Mouse (Mus musculus) myocyte (in vitro differentiated cells): ENCODE measurements around the gene Pitpna.

Source experiments
- CEBPB ChIP-seq: IDR thresholded peaks from 2 replicates; pipeline ENCODE4 v1.6.1; 2011; ENCODE audit warnings: mild to moderate bottlenecking, moderate library complexity; ENCODE audit not compliant: poor library complexity, insufficient read depth, severe bottlenecking
- E2F4 ChIP-seq: IDR thresholded peaks from one replicate; pipeline ENCODE4 v1.6.1; 2011; ENCODE audit warnings: mild to moderate bottlenecking, control low read depth, moderate library complexity; ENCODE audit not compliant: insufficient read depth
- MAX ChIP-seq: IDR thresholded peaks from one replicate; pipeline ENCODE4 v1.6.1; 2011; ENCODE audit warnings: low read depth, mild to moderate bottlenecking, control low read depth
- MYOD1 ChIP-seq, 3 experiments: IDR thresholded peaks; one replicate each; pipeline ENCODE4 v1.6.1; 2011; ENCODE audit warnings: control low read depth in 2 of 3, low read depth in 2 of 3, mild to moderate bottlenecking in 2 of 3, moderate library complexity in 1 of 3; ENCODE audit not compliant: insufficient read length in 2 of 3, control insufficient read depth in 1 of 3
- MYOG ChIP-seq, 3 experiments: IDR thresholded peaks; one replicate each; pipeline ENCODE4 v1.6.1; 2011; ENCODE audit warnings: control low read depth in 2 of 3, low read depth in 2 of 3, mild to moderate bottlenecking in 2 of 3; ENCODE audit not compliant: insufficient read length in 2 of 3, control insufficient read depth in 1 of 3, insufficient read depth in 1 of 3
- POLR2A ChIP-seq: IDR thresholded peaks from one replicate; pipeline ENCODE4 v1.6.1; 2011; ENCODE audit warnings: low read depth, mild to moderate bottlenecking, control low read depth, moderate library complexity; ENCODE audit not compliant: insufficient read length
- POLR2AphosphoS2 ChIP-seq: IDR thresholded peaks from one replicate; pipeline ENCODE4 v1.6.1; 2011; ENCODE audit warnings: low read depth, control low read depth; ENCODE audit not compliant: insufficient read length
- REST ChIP-seq: IDR thresholded peaks from one replicate; pipeline ENCODE4 v1.6.1; 2011; ENCODE audit warnings: mild to moderate bottlenecking, control low read depth, moderate library complexity; ENCODE audit not compliant: insufficient read depth, insufficient read length
- TCF12 ChIP-seq: IDR thresholded peaks from one replicate; pipeline ENCODE4 v1.6.1; 2011; ENCODE audit warnings: mild to moderate bottlenecking, control low read depth; ENCODE audit not compliant: poor library complexity, insufficient read depth, severe bottlenecking
- TCF3 ChIP-seq: IDR thresholded peaks from one replicate; pipeline ENCODE4 v1.6.1; 2011; ENCODE audit warnings: low read depth, control low read depth; ENCODE audit not compliant: insufficient read length
- USF1 ChIP-seq: IDR thresholded peaks from one replicate; pipeline ENCODE4 v1.6.1; 2011; ENCODE audit warnings: low read depth, mild to moderate bottlenecking, control low read depth, moderate library complexity

GRCm38 (mm10) chr11:75558101-75558500, 29.8 kb upstream of the Pitpna start:
- no peak for TF ChIP-seq POLR2A
- no peak for TF ChIP-seq MYOD1 (IDR thresholded peaks at IDR 0.05; ENCODE audit: control insufficient read depth in 1 of 3, insufficient read length in 2 of 3, low read depth in 2 of 3)
- no peak for TF ChIP-seq CEBPB
- no peak for TF ChIP-seq POLR2AphosphoS2
- no peak for TF ChIP-seq USF1
- TF ChIP-seq MYOG (IDR thresholded peaks at IDR 0.05; ENCODE audit: control insufficient read depth in 1 of 3, insufficient read depth in 1 of 3, insufficient read length in 2 of 3, low read depth in 2 of 3): no peak
- no peak for TF ChIP-seq TCF12
- TF ChIP-seq REST: no peak
- no peak for TF ChIP-seq E2F4
- TF ChIP-seq TCF3: no peak
- TF ChIP-seq MAX: no peak
